Mouse (Mus musculus): ENCODE results near the gene Ptpn12. TPM values are rescaled to one million over a fixed set of nuclear protein-coding genes. Genes with fewer than 3 reads are reported as not detected.
A peak's percentile ranks its signal among the peaks of the same experiment; 100 is the strongest.

Ptpn12 gene
- total RNA-seq, 2 experiments from 2014 or later, result 33.0 to 36.7 TPM

- DNase-seq (ENCODE audit: low spot score in 2 of 2), result no peak
These were observed 23.1 kb downstream of the Ptpn12 start for GRCm38 (mm10) chr5:21032626-21033025.

- DNase-seq (ENCODE audit: low spot score in 2 of 2), result no peak
These were observed 25.5 kb downstream of the Ptpn12 start for GRCm38 (mm10) chr5:21030226-21030625.

- DNase-seq (ENCODE audit: low spot score in 2 of 2), result no peak
These were observed 38.6 kb downstream of the Ptpn12 start for GRCm38 (mm10) chr5:21017075-21017474.

GRCm38 (mm10) chr5:21010908-21011307 is 44.8 kb downstream of the Ptpn12 start:
- DNase-seq (ENCODE audit: low spot score in 2 of 2), result no peak

GRCm38 (mm10) chr5:21002723-21003122 is 53.0 kb downstream of the Ptpn12 start:
- no peak for DNase-seq (ENCODE audit: low spot score in 2 of 2)

- DNase-seq (ENCODE audit: low spot score in 2 of 2), result no peak
These were observed 53.9 kb downstream of the Ptpn12 start for GRCm38 (mm10) chr5:21001622-21002315.

- DNase-seq (ENCODE audit: low spot score in 2 of 2), result no peak
These were observed 57.3 kb downstream of the Ptpn12 start for GRCm38 (mm10) chr5:20998427-20998826.

GRCm38 (mm10) chr5:20997555-20997954 is 58.2 kb downstream of the Ptpn12 start:
- no peak for DNase-seq (ENCODE audit: low spot score in 2 of 2)

- no peak for DNase-seq (ENCODE audit: low spot score in 2 of 2)
These were observed 65.5 kb downstream of the Ptpn12 start for GRCm38 (mm10) chr5:20990062-20990809.

GRCm38 (mm10) chr5:20986271-20986670 is 69.4 kb downstream of the Ptpn12 start:
- DNase-seq (ENCODE audit: low spot score in 2 of 2), result no peak

- no peak for DNase-seq (ENCODE audit: low spot score in 2 of 2)
These were observed 72.2 kb downstream of the Ptpn12 start for GRCm38 (mm10) chr5:20983505-20983904.

GRCm38 (mm10) chr5:20974690-20975089 is 81.0 kb downstream of the Ptpn12 start:
- DNase-seq (ENCODE audit: low spot score in 2 of 2), result no peak

GRCm38 (mm10) chr5:20973999-20974398 is 81.7 kb downstream of the Ptpn12 start:
- DNase-seq (ENCODE audit: low spot score in 2 of 2), result no peak

GRCm38 (mm10) chr5:20973069-20973468 is 82.6 kb downstream of the Ptpn12 start:
- no peak for DNase-seq (ENCODE audit: low spot score in 2 of 2)

GRCm38 (mm10) chr5:20968963-20969362 is 86.7 kb downstream of the Ptpn12 start:
- peak in 1 of 2 experiments; percentile 46 for DNase-seq (ENCODE audit: low spot score in 2 of 2)

GRCm38 (mm10) chr5:20968493-20968892 is 87.2 kb downstream of the Ptpn12 start:
- DNase-seq (ENCODE audit: low spot score in 2 of 2), result no peak

- DNase-seq (ENCODE audit: low spot score in 2 of 2), result no peak
These were observed 87.8 kb downstream of the Ptpn12 start for GRCm38 (mm10) chr5:20967942-20968341.

GRCm38 (mm10) chr5:20964446-20964845 is 91.3 kb downstream of the Ptpn12 start:
- DNase-seq (ENCODE audit: low spot score in 2 of 2), result no peak

GRCm38 (mm10) chr5:20963295-20963694 is 92.4 kb downstream of the Ptpn12 start:
- peak in 1 of 2 experiments; percentile 73 for DNase-seq (ENCODE audit: low spot score in 2 of 2)

- DNase-seq (ENCODE audit: low spot score in 2 of 2), result no peak
These were observed 94.8 kb downstream of the Ptpn12 start for GRCm38 (mm10) chr5:20960927-20961326.

- no peak for DNase-seq (ENCODE audit: low spot score in 2 of 2)
These were observed 99.4 kb downstream of the Ptpn12 start, which contains the start of gene Rsbn1l for GRCm38 (mm10) chr5:20956298-20956697. Gene Rsbn1l, minus strand, starts transcription at chr5:20956398.

GRCm38 (mm10) chr5:20955114-20955835 is 100.4 kb downstream of the Ptpn12 start:
- no peak for DNase-seq (ENCODE audit: low spot score in 2 of 2)

Measured in layer of hippocampus, adult 18-20 months (tissue).